Mouse (Mus musculus) natural killer cell, adult 2 months (primary cell): ENCODE results near the gene Mob3c.

Source experiments
- DNase-seq, 2 experiments: peaks; one replicate each; pipeline ENCODE4 v3.0.0; 2022; ENCODE audit warnings: low spot score in 2 of 2

Mob3c gene

DNA sequence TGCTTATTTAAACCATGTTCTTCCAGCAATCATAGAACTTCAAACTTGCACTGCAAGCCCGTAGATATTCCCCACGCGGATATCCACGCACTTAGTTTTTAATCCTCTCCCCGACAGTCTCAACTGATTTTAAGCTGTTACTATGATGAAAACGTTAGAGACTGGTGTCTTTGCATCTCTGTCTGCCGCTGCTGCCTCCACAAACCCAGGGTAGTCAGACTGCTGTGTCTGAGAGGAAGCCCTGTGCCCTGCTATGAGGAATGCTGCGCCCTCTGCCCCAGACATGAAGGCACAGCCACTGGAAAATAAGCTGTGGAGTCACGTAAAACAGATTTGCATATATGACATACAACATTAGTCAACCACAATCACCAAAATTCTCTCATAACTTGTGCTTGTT is 50.9 kb downstream of the Mob3c start:
- DNase-seq, result no peak

DNA sequence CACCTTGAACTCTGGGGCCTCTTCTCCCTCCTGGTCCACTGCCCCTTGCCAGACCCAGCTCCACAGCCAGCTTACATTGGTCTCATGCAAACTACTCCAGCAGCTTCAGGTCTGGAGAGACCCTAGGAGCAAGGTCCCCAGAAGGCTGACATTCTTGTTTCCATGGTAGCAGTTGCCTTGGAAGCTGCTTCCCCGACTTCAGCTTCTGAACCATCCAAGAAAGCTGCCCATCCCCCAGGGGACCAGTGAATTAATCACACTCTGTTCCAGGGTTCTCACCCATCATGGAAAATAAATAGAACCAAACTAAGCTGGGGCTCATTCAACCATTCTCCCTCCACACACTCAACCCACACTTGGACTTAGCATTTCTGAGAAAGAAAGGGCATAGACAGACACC is 53.3 kb downstream of the Mob3c start:
- DNase-seq, result no peak

DNA sequence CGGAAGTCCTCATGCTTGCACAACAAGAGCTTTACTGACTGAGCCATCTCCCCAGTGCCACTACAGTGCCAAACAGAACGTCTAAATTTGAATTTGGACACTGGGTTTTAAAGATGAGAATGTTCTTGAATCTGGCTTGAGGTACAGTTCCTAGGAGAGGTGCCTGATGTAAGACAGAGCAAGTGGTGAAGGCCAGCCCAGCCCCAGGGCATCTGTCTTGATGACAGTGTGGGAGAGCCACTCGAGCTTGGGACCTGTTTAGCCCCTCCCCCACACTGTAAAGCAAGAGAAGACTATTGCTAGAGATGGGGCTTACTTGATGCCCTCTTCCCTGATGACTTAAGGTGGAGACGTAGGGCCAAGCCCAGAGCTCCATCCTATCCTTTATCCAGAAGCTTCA is 54.3 kb downstream of the Mob3c start:
- no peak for DNase-seq

DNA sequence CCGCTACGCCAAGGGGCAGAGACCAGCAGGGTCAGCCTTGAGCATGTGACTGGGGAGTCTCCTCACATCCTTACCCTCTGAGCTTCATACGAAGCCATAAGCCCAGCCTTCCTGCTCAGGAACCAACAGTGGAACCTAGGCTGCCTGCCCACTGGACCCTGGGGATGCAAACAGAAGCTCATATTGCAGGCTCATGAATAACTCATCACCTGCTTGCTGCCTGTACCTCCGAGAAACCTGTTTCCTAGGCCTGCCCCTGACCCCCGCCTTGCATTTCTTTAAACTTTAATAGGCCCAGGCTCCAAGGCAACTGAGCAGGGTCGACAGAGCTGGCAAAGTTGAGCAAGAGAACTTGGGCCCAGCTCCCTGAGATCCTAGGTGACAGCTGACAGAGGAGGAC is 56.1 kb downstream of the Mob3c start, which contains the start of gene Kncn:
Gene Kncn (plus strand): TSS at position 379 of the 400 bp plus-strand sequence.
- no peak for DNase-seq
